Mouse (Mus musculus) cerebellum, postnatal 36 days (tissue): ENCODE data around the gene D2hgdh.
A peak's percentile ranks its signal among the peaks of the same experiment; 100 is the strongest.

Experiments
- DNase-seq, 2 experiments: peaks; one replicate each; pipeline ENCODE4 v3.0.0; 2021 to 2022; ENCODE audit warnings: mixed read lengths in 2 of 2

The D2hgdh gene

DNA sequence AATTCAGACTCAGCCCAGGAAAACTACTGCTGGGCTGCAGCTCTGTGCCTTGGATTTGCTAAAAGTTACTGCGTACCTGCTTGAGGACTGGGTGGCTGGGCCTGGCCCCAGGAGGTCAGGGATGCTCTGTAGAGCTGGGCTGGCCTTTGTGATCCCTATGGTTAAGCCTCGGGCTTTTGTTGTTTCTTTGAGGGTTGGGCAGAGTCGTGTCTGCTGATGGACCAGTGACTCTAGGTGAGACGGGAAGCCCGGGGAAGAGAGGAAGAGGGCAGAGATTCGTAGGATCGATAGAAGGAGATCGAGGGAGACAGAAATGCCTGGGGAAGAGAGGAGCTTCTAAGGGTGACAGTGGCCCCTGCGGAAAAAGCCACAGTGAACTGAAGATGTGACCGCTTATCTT is at the start of gene D2hgdh:
D2hgdh (plus strand) TSS at position 301 of the 400 bp plus-strand sequence.
- peak in 1 of 2 experiments; percentile 28 for DNase-seq

DNA sequence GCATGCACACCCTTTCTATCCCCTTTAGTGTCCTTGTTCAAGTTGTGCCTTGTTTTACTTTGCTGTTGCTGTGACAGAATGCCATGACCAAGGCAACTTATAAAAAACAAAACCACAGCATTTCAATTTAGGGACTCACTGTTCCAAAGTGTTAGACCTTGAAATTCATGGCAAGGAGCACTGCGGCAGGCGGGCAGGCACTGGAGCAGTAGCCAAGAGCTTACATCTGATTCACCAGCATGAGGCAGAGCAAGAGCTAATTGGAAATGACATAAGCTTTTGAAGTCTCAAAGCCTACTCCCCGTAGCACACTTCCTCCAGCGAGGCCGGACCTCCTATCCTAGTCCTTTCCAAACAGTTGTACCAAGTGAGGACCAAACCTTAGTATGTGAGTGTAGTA is 48.0 kb upstream of the D2hgdh start:
- no peak for DNase-seq

DNA sequence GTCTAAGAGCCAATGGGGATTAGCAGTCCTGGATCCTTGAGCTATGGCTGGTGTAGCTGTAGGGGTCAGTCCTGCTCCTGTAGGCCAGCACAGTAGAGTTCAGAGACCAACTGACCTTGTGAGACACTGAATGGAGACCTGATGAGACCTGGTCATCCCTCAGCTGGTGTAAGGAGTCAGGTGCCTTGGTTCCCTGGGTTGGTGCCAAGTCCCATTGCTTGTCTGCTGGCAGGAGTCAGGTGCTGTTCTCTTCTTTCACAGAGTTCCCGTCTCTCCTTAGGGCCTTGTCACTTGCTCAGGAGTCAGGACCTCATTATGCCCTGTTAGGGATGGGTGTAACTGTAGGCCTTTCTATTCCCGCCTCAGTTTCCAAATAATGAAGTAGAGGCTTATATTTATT is 37.8 kb upstream of the D2hgdh start:
- DNase-seq, result peak in 1 of 2 experiments; percentile 16

DNA sequence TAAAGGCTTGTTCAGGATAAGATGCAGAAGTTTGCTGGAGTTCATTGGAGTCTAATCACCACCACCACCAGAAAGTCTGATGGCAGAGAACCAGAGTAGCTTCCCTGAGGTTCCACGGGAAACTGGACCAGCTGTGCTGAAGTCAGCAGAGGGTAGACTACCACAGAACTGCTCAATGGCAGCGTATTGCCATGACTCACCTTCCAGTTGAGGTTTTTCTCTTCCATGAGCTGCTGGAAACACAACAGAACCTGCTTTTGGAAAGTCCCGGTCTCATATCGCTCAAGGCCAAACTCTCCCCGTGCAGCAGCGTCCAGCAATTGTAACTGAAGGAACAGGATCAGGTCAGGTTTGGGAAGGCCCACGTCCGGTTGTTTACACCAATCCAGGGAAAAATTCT is 30.2 kb upstream of the D2hgdh start:
- DNase-seq, result no peak

DNA sequence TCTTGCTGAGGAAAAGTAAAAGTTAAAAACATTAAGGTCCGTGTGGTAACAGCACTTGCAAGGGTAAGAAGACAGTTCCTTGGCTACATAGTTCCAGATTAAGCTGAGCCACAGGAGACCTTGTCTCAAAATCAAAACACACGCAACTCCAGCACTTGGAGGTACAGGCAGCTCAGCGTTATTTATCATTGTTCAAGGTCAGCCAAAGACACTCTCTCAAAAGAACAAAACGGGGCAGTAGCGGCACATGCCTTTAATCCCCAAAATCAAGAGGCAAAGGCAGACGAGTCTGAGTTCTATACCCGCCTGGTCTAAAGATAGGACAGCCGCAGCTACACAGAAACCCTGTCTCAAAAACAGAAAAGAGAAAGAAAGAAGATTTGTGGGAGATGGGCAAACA is 28.8 kb upstream of the D2hgdh start:
- DNase-seq, result no peak

DNA sequence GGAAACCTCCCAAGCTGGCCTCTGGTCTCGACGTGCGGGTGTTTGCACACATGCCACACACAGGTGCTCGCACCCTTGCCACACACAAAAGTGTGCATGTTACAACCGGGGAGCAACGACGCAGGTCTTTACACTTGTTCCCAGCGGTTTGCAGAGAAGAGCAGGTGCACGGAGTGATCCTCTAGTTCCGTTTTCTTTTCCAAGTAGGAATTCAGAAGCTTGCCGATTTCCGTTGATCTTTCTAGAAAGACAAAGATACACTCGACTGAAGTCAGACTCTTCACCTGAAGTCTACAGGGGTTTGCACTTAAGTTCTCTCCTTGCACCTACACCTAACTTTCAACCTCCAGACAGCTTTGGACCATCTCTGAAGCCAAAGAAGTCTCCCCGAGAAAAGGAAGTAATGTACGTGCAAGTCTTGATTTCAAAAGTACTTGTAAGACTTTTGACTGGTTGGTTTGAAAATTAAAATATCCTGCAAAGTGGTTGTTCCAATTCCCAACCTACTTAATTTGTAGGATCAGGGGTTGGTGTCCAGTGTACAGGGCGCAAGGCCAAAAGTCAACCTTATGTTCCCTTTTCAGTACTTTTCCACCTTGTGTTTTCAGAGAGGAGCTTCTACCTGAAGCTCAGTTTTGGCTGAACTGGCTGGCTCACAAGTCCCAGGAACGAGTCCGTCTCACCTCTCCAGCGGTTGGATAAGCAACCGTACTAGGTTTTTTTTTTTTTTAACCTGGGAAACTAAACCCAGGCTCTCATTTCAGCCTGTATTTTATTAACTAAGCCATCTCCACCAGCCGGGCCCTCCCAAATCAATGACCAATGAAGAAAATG is 23.8 kb upstream of the D2hgdh start:
- no peak for DNase-seq

DNA sequence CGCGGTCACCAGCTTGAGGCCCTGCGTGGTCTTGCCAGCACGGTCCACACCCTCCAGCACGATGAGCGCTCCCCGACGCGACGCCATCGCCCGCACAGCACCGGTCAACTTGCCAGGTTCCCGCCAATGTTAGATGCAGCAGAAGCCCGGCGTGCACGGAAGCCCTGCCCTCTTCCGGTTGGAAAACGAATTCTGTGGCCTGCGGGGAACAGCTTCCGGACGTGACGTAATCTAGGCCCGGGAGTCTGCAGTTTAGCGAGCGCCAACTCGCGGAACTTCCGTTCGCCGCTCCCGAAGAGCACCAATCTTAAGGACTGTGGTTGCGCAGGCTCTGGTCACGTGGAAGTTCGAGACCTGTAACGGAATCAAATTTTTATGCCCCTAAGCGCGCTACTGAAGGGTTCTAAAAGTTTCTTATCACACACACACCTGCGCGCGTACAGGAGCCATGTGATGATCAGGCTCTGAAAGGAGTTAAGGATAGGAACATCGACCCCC is 22.9 kb upstream of the D2hgdh start, which contains the start of gene Dtymk:
Dtymk (minus strand) TSS at position 194 of the 498 bp plus-strand sequence.
- DNase-seq, result peak; percentile 90 to 91

DNA sequence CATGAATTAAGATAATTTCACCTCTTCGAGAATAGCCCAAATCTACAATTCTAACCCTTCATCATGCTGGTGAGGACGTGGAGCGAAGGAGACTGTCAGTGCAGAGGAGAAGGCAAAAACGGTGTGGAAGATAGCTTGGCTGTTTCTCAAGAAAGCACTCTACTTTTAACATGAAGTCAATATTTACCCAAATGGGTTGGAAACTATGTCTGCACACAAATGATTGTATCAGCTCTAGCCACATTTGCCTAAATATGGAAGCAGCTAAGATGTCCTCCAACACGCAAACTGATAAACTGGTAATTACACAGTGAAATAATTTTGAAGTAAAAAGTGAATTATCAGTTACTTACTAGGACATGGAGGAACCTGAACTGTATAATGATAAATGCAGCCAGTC is 21.9 kb upstream of the D2hgdh start:
- DNase-seq, result no peak

DNA sequence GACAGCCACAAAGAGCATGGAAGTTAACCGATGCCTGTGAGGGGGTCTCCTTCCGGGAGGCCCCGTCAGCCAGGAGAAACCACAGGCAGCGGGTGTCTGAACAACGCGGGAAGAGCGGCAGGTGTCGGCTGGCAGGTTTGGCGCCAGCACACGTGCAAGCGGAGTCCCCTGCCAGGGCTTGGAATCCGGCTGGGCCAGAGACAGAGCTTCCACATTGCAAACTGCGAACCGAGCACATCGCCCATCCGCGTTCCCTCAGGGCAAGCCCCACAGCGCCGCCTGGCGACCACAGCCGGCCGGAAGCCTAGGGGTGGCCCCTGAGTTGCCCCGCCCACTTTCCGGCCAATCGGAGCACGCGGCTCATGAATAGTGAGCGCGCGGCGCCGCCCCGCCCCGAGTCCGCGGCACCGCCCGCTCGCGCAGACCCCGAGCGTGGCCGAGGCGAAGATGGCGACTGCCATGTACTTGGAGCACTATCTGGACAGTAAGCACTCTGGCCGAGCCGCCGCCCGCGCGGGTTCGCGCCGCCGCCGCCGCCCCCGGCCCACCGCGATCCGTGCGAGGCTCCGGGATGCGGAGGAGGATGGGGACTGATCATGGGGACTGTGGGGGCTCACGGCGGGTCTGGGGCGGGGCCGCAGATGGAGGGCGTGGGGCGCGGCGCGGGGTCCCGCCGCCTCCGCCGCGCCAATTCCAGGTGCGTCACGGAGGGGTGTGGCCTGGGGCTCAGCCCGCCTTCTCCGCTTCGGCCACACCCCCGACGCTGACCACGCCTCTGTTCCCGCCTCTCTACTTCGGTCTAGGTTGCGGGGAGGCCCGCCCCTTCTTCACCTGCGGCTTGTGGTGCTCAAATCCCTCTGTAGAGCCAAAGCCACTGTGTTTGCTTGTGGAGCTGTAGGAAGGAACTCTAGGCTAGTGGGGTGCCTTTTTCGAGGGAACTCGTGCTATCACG is 20.9 kb upstream of the D2hgdh start, which contains the start of gene Ing5:
Ing5 (plus strand) TSS at position 410 of the 952 bp plus-strand sequence.
- peak; percentile 100 for DNase-seq

DNA sequence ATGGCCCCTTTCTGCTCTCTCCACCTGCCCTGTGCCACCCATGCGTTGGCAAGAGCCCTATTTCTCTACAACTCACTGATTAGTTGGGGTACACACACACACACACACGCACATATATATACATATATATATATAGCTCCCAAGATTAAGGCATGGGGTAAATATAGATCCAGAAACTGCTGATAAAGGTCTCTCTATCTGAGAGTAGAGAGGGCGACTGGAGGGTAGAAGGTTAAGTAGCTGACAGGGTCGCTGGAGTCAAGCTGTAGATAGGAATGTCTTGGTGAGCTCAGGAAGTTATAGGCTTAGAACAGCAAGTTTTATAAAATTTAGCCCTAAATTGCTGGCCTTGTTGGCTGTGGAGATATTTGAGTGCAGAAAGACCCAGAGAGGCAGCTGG is 19.9 kb upstream of the D2hgdh start:
- no peak for DNase-seq

DNA sequence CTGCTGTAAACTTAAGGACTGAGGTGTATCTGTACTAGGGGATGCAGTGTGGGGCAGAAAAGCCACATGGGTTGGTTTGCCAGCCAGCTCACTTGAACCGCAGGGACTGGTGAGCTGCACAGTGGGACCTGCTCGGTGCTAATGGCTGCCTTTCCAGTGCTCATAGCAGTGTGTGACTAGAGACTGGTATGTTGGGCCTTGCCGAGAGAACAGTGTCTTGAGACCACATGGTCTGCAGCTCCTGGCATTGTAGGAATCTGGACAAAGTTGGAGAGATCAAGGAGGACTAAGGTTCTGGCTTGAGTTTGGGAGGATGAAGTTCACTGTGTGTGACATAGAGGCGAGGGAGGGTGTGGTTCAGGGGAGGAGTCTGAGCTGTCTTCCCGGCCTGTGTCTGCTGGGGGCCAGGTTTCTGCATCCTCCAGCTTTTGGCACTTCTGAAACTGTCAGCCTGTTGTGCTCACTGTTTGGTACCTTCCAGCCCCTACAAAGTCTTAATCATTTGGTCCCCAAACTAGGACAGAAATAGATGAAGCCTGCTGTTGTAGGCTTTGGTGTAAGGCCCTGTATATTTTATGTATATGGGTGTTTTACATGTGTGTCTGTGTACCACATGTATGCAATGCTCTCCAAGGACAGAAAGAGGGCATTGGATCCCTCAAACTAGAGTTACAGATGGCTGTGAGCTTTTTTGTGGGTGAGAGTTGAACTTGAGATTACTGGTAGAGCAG is 19.3 kb upstream of the D2hgdh start:
- no peak for DNase-seq

DNA sequence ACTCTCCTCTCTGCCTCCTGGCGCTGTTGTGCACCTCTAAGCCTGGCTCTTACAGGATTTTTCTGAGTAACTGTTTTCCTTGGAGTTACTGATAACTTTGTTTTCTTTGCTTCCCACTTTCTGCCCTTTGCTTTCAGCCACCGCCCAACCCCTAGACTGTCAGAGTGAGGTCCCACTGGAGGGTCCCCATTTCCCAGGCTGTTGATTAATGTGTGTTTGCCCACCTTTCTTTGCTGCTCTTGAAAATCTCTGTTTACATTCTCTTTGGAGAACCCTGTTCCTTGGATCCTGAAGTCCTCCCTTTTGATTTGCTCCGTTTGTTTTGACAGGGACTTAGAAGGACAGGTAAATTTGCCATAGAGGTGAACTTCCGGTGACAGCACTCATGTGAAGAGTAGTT is 15.8 kb upstream of the D2hgdh start:
- DNase-seq, result no peak

DNA sequence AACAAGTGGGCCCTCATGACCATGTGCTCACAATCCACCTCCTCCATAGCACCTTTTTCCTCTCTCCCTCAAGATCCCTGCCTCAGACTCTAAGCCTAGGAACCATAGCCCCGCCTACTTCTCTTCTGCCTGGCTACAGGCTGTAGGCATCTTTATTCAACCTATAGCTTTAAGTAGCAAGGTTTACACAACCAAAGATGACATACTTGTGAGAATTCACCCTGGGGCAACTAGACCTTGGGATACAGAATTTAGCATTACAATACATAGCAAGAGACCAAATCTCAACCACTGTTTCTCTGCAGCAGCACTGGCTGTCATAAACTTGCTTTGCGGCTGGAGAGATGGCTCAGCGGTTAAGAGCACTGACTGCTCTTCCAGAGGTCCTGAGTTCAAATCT is 14.7 kb upstream of the D2hgdh start:
- no peak for DNase-seq

DNA sequence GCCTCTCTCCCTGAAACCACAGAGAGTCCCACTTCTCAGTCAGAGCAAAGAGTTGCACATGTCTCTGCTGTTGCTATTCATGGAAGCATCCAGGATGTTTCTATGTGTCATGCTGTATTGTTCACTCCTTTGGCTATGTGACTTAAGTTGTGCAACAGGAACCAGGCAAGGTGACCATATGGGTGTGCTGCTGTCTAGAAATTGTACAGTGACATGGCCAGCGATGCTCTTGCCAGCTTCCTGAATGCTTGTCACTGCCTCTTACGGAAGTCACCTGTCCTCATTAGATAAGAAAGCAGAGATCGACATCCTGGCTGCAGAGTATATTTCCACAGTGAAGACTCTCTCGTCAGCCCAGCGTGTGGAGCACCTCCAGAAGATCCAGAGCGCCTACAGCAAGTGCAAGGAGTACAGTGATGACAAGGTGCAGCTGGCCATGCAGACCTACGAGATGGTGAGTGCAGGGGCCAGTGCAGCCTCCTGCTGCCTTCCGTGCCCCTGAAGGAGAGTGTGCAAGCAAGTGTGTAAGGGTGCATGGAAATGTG is 13.1 kb upstream of the D2hgdh start:
- DNase-seq, result peak in 1 of 2 experiments; percentile 33

DNA sequence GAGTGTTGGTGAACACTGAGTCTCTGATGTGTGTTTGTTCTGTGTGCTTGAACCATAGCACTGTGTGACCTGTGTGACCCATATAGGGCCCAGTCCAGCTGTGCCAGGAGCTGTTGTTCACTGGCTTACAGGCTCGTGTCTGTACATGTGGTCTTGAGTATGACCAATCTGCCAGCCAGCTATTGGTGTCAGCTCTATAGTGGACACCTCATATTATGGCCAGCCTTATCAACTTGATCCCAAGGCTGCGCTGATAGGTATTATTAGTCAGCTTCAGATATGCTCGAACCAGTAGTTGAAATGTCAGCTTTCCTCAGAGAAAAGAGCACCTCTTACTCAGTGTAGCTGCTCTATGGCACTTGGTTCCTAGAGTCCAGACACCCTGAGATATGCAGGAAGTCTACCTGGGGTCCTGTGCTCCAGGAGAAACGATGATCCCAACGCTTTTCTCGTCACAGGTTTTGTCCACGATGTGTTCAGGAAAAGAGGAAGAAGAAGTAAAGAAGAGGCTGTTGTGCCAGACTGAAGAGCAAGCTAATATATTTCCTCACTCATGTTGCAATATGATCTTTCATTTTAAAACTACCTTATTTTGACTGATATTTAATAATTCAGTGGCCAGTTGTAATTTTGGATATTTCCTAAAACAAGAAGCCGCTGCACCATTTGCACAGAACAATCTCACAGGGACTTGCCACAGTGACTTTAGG is 6.7 kb upstream of the D2hgdh start:
- no peak for DNase-seq

DNA sequence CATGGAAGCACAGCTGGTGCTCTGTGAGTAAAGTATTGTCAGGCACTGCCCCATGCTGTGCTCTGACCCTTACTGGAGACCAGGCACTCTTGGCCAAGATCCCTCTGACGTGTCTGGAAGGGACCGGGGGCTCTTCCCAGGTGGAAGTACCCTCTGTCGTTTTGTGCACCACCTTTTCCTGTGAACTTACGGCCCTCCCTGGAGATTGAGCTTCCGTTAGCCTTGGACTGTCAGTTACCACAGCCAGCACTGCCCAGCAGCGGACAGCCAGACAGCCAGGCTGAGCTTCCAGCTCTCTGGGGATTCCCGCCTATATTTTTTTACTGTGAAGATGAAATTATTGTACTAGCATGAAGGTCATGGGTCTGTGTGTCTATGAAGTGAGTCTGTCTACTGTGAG is 6.0 kb upstream of the D2hgdh start:
- DNase-seq, result no peak

DNA sequence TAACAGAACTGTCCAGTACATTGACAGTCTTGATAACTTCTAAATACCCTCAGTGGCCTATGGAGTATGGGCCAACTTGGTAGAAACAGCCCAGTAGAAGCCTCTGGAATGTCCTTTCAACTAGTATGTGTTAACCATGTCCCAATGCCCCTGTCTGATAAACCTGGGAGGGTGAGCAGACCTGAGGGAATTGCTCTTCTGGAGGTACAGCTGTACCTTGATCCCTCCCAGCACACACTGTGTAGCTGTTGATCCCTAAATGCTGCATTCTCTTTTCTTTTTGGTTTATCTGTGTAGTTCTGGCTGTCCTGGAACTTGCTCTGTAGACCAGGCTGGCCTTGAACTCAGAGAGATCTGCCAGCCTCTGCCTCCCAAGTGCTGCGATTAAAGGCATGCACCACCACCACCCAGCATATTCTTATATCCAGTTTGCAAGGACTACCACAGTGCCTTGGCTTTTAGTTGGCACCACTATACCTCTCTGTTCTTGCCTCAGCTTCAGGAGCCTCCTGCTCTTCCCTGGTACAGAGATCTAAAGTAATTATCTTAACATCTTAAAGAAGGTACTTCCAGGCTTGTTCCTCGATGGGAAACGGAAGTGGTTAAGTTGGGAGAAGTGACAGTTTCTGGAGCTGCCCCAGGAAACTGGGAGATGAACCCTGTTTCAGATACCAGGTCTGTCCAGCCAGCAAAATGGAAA is 763 bp upstream of the D2hgdh start:
- no peak for DNase-seq

DNA sequence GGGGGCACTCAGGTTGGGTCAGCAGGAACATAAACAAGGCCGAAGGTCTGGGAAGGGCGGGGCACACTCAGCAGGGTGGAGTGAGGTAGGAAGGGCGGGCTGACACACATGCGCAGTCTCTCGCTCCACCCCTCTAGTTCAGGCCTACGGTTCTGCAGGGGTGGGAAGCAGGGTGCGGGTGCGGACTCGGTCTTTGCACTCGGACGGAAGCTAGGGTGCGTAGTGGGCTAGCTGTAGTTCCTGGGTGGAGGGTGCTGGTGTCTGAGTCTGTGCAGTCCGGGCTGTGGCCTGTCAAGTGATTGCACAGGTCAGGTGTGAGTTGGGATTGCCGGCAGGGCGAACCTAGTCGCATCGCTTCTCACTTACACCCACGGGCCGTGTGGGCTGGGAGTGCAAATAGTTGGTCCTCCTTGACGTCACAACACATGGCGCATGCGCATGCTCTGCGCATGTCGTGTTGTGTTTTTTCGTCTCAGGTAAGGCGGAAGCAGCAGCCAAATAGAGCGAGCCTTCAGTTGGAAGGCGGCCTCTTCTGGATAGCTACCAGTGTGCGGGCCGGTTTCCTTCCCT is 481 bp downstream of the D2hgdh start:
- peak; percentile 96 to 98 for DNase-seq

DNA sequence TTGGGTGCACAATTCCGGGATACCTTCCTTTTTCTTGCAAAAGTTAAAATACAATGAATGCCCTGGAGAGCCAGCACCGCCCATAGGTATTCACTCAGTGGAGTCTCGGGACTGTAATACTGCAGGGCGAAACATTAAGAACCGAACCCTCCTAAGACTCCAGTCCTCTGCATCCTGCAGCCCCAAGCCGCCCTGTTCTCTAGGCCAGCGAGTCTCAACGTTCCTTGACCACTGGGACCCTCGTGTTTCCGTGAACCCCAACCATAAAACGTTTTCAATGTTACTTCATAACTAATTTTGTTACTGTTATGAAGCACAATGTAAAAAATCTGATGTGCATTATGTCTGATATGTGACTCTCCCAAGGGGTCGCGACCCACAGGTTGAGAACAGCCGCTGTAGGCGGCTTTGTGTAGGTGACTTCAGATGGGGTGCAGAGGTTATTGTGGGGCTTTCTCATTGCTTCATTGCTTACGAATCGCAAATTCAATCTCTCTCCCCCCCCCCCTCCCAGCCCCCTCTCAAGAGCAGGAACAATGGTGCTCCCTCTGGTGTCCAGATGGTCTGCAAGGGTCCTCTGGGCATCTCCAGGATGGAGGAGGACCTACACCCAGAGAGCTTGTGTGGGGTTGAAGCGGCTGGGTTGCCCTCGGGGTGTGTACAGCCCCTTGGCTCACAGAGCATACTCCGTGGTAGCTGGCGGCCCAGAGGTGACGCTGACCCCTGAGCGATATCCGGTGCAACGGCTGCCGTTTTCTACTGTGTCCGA is 1.2 kb downstream of the D2hgdh start:
- DNase-seq, result peak in 1 of 2 experiments; percentile 27

DNA sequence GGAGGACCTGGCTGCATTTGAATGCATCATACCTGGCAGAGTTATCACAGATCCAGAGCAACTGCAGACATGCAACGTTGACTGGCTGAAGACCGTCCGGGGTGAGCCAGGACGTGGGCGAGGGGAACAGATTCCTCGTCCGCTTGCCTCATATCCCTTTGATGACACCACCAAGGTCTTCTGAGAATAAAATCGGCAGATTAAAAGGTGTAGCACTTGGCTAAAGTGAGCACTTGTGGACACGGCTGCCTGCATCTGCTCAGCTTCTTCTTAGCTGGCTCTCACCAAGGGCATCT is 1.8 kb downstream of the D2hgdh start:
- DNase-seq, result no peak
